Comparison of ENCODE assay signal across 33 mouse cellular contexts in the genomic region with DNA sequence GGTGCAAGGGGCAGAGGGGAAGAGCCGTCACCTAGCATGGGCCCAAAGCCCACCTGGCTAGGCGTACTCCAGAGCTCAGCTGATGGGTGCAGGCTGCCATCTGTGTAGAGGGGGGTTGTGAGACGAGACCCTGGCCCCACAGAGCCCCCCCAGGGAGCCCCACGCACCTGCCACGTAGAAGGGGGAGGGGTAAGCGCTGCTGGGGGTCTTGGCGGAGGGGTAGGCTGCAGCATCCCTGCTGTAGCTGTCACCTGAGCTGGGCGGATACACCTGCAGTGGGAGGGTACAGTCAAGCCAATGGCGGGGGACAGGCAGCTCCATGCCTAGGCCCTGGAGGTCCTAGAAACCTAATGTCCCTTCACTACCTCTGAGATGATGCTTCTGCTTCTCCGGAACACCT. TPM values are rescaled to one million over a fixed set of nuclear protein-coding genes. Genes with fewer than 3 reads are reported as not detected.
DNase-seq lines count a peak whose midpoint lies in the region; ATAC-seq lines count a peak whose summit lies in the region.
"Had no signal": no experiment of that assay in that cellular context is flagged by ENCODE, and none has a peak within 500 bp of the region (broad histone marks: within the 10 kb centered on the region; RNA-seq: fewer than 3 reads in every experiment).

No protein-coding gene starts in this region.

- H3K4me3 ChIP-seq in forebrain, embryonic 13.5 days: no peak overlapping the region
- H3K4me3 ChIP-seq in forebrain, embryonic 15.5 days: no peak overlapping the region
- H3K4me3 ChIP-seq in liver, embryonic 13.5 days (replicated peaks): no peak overlapping the region
- H3K4me3 ChIP-seq in liver, embryonic 11.5 days (ENCODE audit: low read depth, low read length): no peak overlapping the region
- H3K4me3 ChIP-seq in embryonic facial prominence, embryonic 10.5 days: peak overlapping the region; percentile 16; the same call in 1 of the 2 replicates
- H3K4me3 ChIP-seq: embryonic facial prominence, embryonic 12.5 days; forebrain, embryonic 10.5 days; gastrocnemius, adult 2 months; layer of hippocampus, adult 2 months; left cerebral cortex, adult 2 months; limb, embryonic 12.5 days; megakaryocyte, embryonic 14.5 days; stomach, embryonic 15.5 days had no signal

- H3K36me3 ChIP-seq in forebrain, embryonic 13.5 days (ENCODE audit: poor library complexity, severe bottlenecking): peaks cover 99% of the 10 kb centered on the region
- H3K36me3 ChIP-seq in forebrain, embryonic 15.5 days: peaks cover 90% of the 10 kb centered on the region
- peaks cover 99% of the 10 kb centered on the region for H3K36me3 ChIP-seq in liver, embryonic 13.5 days
- H3K36me3 ChIP-seq in liver, embryonic 11.5 days (ENCODE audit: control insufficient read depth, insufficient read depth, low read length): peaks cover 80% of the 10 kb centered on the region
- H3K36me3 ChIP-seq in embryonic facial prominence, embryonic 10.5 days (replicated peaks): peaks cover 100% of the 10 kb centered on the region

- no peak overlapping the region for H3K9ac ChIP-seq in forebrain, embryonic 13.5 days
- no peak overlapping the region for H3K9ac ChIP-seq in forebrain, embryonic 15.5 days (replicated peaks)
- H3K9ac ChIP-seq in liver, embryonic 13.5 days: no peak overlapping the region
- H3K9ac ChIP-seq in liver, embryonic 11.5 days (ENCODE audit: low read depth, low read length): no peak overlapping the region
- H3K9ac ChIP-seq: embryonic facial prominence, embryonic 12.5 days; limb, embryonic 12.5 days; liver, postnatal 0 days; stomach, embryonic 15.5 days had no signal

- no peaks in the 10 kb centered on the region for H3K27me3 ChIP-seq in forebrain, embryonic 13.5 days
- H3K27me3 ChIP-seq in forebrain, embryonic 15.5 days: no peaks in the 10 kb centered on the region
- H3K27me3 ChIP-seq in liver, embryonic 13.5 days: no peaks in the 10 kb centered on the region
- H3K27me3 ChIP-seq in liver, embryonic 11.5 days (replicated peaks; ENCODE audit: control insufficient read depth, insufficient read depth, low read length): no peaks in the 10 kb centered on the region
- no peaks in the 10 kb centered on the region for H3K27me3 ChIP-seq in embryonic facial prominence, embryonic 10.5 days (replicated peaks; ENCODE audit: low read depth, poor library complexity, severe bottlenecking)
- H3K27me3 ChIP-seq: CH12.LX; embryonic facial prominence, embryonic 12.5 days; limb, embryonic 12.5 days; megakaryocyte, embryonic 14.5 days; stomach, embryonic 15.5 days had no signal

- no peak overlapping the region for H3K4me2 ChIP-seq in forebrain, embryonic 13.5 days
- H3K4me2 ChIP-seq in forebrain, embryonic 15.5 days (replicated peaks): no peak overlapping the region
- no peak overlapping the region for H3K4me2 ChIP-seq in liver, embryonic 13.5 days
- no peak overlapping the region; the same call in 1 of the 2 replicates for H3K4me2 ChIP-seq in liver, embryonic 11.5 days
- H3K4me2 ChIP-seq: embryonic facial prominence, embryonic 12.5 days; heart, embryonic 11.5 days; limb, embryonic 12.5 days; stomach, embryonic 15.5 days had no signal

- DNase-seq in cerebellum, adult 18-20 months: peak; percentile 21 to 40
- DNase-seq in cerebellum, adult 9-11 months: no peak
- DNase-seq in liver, embryonic 13.5 days: no peak
- no peak for DNase-seq in liver, embryonic 11.5 days (ENCODE audit: low spot score)
- DNase-seq in embryonic facial prominence, embryonic 10.5 days (ENCODE audit: low spot score): no peak
- DNase-seq in thymus, postnatal 4 days: no peak
- DNase-seq: adrenal gland, adult 2 months; adrenal gland, postnatal 36 days; gastrocnemius, adult 2 months; gastrocnemius, postnatal 36 days; heart, adult 18-20 months; heart, postnatal 36 days; kidney, adult 2 months; kidney, postnatal 36 days; liver, postnatal 0 days; lung, postnatal 36 days; midbrain, embryonic 14.5 days; retina, postnatal 1 day; right cerebral cortex, postnatal 14 days; thymus, postnatal 14 days had no signal

- H3K4me1 ChIP-seq in forebrain, embryonic 13.5 days: peaks cover 45% of the 10 kb centered on the region
- H3K4me1 ChIP-seq in forebrain, embryonic 15.5 days: peaks cover 48% of the 10 kb centered on the region
- H3K4me1 ChIP-seq in liver, embryonic 13.5 days (replicated peaks): peaks cover 46% of the 10 kb centered on the region
- H3K4me1 ChIP-seq in liver, embryonic 11.5 days (replicated peaks; ENCODE audit: control insufficient read depth, insufficient read depth, low read length): peaks cover 40% of the 10 kb centered on the region
- H3K4me1 ChIP-seq in embryonic facial prominence, embryonic 10.5 days: no peaks in the 10 kb centered on the region

- 83% methylated on average over 10 of the region's 10 CpGs for WGBS in forebrain, embryonic 13.5 days
- 91% methylated on average over 10 of the region's 10 CpGs for WGBS in forebrain, embryonic 15.5 days
- WGBS in liver, embryonic 13.5 days (ENCODE audit: insufficient replicate concordance): 95% methylated on average over 10 of the region's 10 CpGs
- 93% methylated on average over 10 of the region's 10 CpGs for WGBS in liver, embryonic 11.5 days
- 91% methylated on average over 10 of the region's 10 CpGs for WGBS in embryonic facial prominence, embryonic 10.5 days

- no peaks in the 10 kb centered on the region for H3K9me3 ChIP-seq in forebrain, embryonic 13.5 days (replicated peaks)
- no peaks in the 10 kb centered on the region for H3K9me3 ChIP-seq in forebrain, embryonic 15.5 days
- H3K9me3 ChIP-seq in liver, embryonic 13.5 days (replicated peaks): no peaks in the 10 kb centered on the region
- H3K9me3 ChIP-seq in liver, embryonic 11.5 days (ENCODE audit: control insufficient read depth, low read length): no peaks in the 10 kb centered on the region
- no peaks in the 10 kb centered on the region for H3K9me3 ChIP-seq in embryonic facial prominence, embryonic 10.5 days
- H3K9me3 ChIP-seq: embryonic facial prominence, embryonic 12.5 days; forebrain, embryonic 10.5 days; limb, embryonic 12.5 days; megakaryocyte, embryonic 14.5 days; stomach, embryonic 15.5 days had no signal

- peak overlapping the region; percentile 60 for H3K27ac ChIP-seq in forebrain, embryonic 13.5 days
- no peak overlapping the region; the same call in 1 of the 2 replicates for H3K27ac ChIP-seq in forebrain, embryonic 15.5 days (replicated peaks)
- H3K27ac ChIP-seq in liver, embryonic 13.5 days: 0 out of 2 replicates have a peak overlapping the region, but pooled peaks have one; percentile 21
- H3K27ac ChIP-seq in liver, embryonic 11.5 days (ENCODE audit: low read depth, low read length): no peak overlapping the region
- no peak overlapping the region for H3K27ac ChIP-seq in embryonic facial prominence, embryonic 10.5 days (replicated peaks)
- H3K27ac ChIP-seq: embryonic facial prominence, embryonic 12.5 days; forebrain, embryonic 10.5 days; gastrocnemius, adult 2 months; layer of hippocampus, adult 2 months; left cerebral cortex, adult 2 months; limb, embryonic 12.5 days; stomach, embryonic 15.5 days had no signal

- no peak for ATAC-seq in forebrain, embryonic 13.5 days
- no peak for ATAC-seq in forebrain, embryonic 15.5 days (replicated peaks)
- no peak for ATAC-seq in liver, embryonic 13.5 days (ENCODE audit: low read depth)
- ATAC-seq in liver, embryonic 11.5 days (replicated peaks; ENCODE audit: low FRiP score): no peak
- ATAC-seq: activated CD4-positive, CD25-positive, alpha-beta regulatory T cell, adult 4 months; inflammation-experienced regulatory T-cells, adult 6 months; liver, postnatal 0 days had no signal

RNA-seq across cellular contexts. Expression of a gene that starts 10.7 kb away (rescaled TPM):
- polyA plus RNA-seq in forebrain, embryonic 13.5 days (2015; fragmentation: Nextera tagmentation; extraction: Ambion mirVana): 593 and 623 TPM in 2 replicates
- 551 and 574 TPM in 2 replicates for polyA plus RNA-seq in forebrain, embryonic 15.5 days (2015; fragmentation: Nextera tagmentation; extraction: Ambion mirVana)
- 474 and 603 TPM in 2 replicates for polyA plus RNA-seq in liver, embryonic 13.5 days (2015; fragmentation: Nextera tagmentation; extraction: Ambion mirVana)
- 835 and 866 TPM in 2 replicates for polyA plus RNA-seq in liver, embryonic 11.5 days (2014; fragmentation: Nextera tagmentation; extraction: Ambion mirVana)
- polyA plus RNA-seq in embryonic facial prominence, embryonic 10.5 days (2016; fragmentation: Nextera tagmentation; extraction: Ambion mirVana): 615 and 629 TPM in 2 replicates

RNA-seq across cellular contexts. Expression of a gene that starts 16.1 kb away (rescaled TPM):
- polyA plus RNA-seq in forebrain, embryonic 13.5 days (2015; fragmentation: Nextera tagmentation; extraction: Ambion mirVana): 112 and 119 TPM in 2 replicates
- polyA plus RNA-seq in forebrain, embryonic 15.5 days (2015; fragmentation: Nextera tagmentation; extraction: Ambion mirVana): 85.2 and 89.6 TPM in 2 replicates
- 55.2 and 56.2 TPM in 2 replicates for polyA plus RNA-seq in liver, embryonic 13.5 days (2015; fragmentation: Nextera tagmentation; extraction: Ambion mirVana)
- polyA plus RNA-seq in liver, embryonic 11.5 days (2014; fragmentation: Nextera tagmentation; extraction: Ambion mirVana): 148 and 149 TPM in 2 replicates
- polyA plus RNA-seq in embryonic facial prominence, embryonic 10.5 days (2016; fragmentation: Nextera tagmentation; extraction: Ambion mirVana): 225 and 235 TPM in 2 replicates

RNA-seq across cellular contexts. Expression of a gene that starts 18.0 kb away (rescaled TPM):
- polyA plus RNA-seq in forebrain, embryonic 13.5 days (2015; fragmentation: Nextera tagmentation; extraction: Ambion mirVana): 304 and 319 TPM in 2 replicates
- polyA plus RNA-seq in forebrain, embryonic 15.5 days (2015; fragmentation: Nextera tagmentation; extraction: Ambion mirVana): 281 and 295 TPM in 2 replicates
- polyA plus RNA-seq in liver, embryonic 13.5 days (2015; fragmentation: Nextera tagmentation; extraction: Ambion mirVana): 81.2 and 87.4 TPM in 2 replicates
- 174 and 175 TPM in 2 replicates for polyA plus RNA-seq in liver, embryonic 11.5 days (2014; fragmentation: Nextera tagmentation; extraction: Ambion mirVana)
- polyA plus RNA-seq in embryonic facial prominence, embryonic 10.5 days (2016; fragmentation: Nextera tagmentation; extraction: Ambion mirVana): 371 and 377 TPM in 2 replicates

RNA-seq across cellular contexts. Expression of a gene that starts 29.9 kb away (rescaled TPM):
- polyA plus RNA-seq in forebrain, embryonic 13.5 days (2015; fragmentation: Nextera tagmentation; extraction: Ambion mirVana): 15.5 and 16.6 TPM in 2 replicates
- 22.0 and 22.7 TPM in 2 replicates for polyA plus RNA-seq in forebrain, embryonic 15.5 days (2015; fragmentation: Nextera tagmentation; extraction: Ambion mirVana)
- 1.0 and 1.1 TPM in 2 replicates for polyA plus RNA-seq in liver, embryonic 13.5 days (2015; fragmentation: Nextera tagmentation; extraction: Ambion mirVana)
- polyA plus RNA-seq in liver, embryonic 11.5 days (2014; fragmentation: Nextera tagmentation; extraction: Ambion mirVana): 2.5 and 3.7 TPM in 2 replicates
- polyA plus RNA-seq in embryonic facial prominence, embryonic 10.5 days (2016; fragmentation: Nextera tagmentation; extraction: Ambion mirVana): 6.4 and 7.1 TPM in 2 replicates

Comparison
In these comparisons a context has a peak if more than half of its experiments do, and no peak if none do; other contexts are left out.
1. DNase-seq: peak in cerebellum, adult 18-20 months (2 of 2); none in cerebellum, adult 9-11 months (single experiment), liver, embryonic 13.5 days (single experiment), liver, embryonic 11.5 days (single experiment), embryonic facial prominence, embryonic 10.5 days (single experiment) and thymus, postnatal 4 days (single experiment).
2. H3K27ac ChIP-seq: peak in forebrain, embryonic 13.5 days (single experiment) and liver, embryonic 13.5 days (single experiment); none in forebrain, embryonic 15.5 days (single experiment), liver, embryonic 11.5 days (single experiment) and embryonic facial prominence, embryonic 10.5 days (single experiment).